Mouse (Mus musculus) spleen, adult 2 months (tissue): ENCODE results near the gene Klf2. TPM values are rescaled to one million over a fixed set of nuclear protein-coding genes. Genes with fewer than 3 reads are reported as not detected.

Experiments used
- DNase-seq, 2 experiments: peaks; one replicate each; pipeline versions ENCODE4 v3.0.0 to v3.0.0-alpha.2; 2012 to 2021; ENCODE audit warnings: low spot score in 2 of 2, low read depth in 1 of 2
- H3K27ac ChIP-seq: fragments of 200-500 bp; 2 replicates; pipeline ENCODE4 v1.5.1; 2012; ENCODE audit warnings: low read length, inconsistent platforms; ENCODE audit not compliant: insufficient read depth
- H3K27me3 ChIP-seq: fragments of 200-500 bp; 2 replicates; pipeline ENCODE4 v1.6.1; 2012; ENCODE audit warnings: mild to moderate bottlenecking, moderate library complexity, low read length, inconsistent platforms; ENCODE audit not compliant: control insufficient read depth, insufficient read depth
- H3K36me3 ChIP-seq: fragments of 200-500 bp; 2 replicates; pipeline ENCODE4 v1.6.1; 2012; ENCODE audit warnings: mild to moderate bottlenecking, low read length, inconsistent platforms; ENCODE audit not compliant: control insufficient read depth, insufficient read depth
- H3K4me1 ChIP-seq: fragments of 200-500 bp; 2 replicates; pipeline ENCODE4 v1.6.1; 2011; ENCODE audit warnings: inconsistent platforms; ENCODE audit not compliant: control insufficient read depth, insufficient read depth, insufficient read length
- H3K4me3 ChIP-seq: fragments of 200-500 bp; 2 replicates; pipeline ENCODE4 v1.5.1; 2011; ENCODE audit warnings: mild to moderate bottlenecking, inconsistent platforms; ENCODE audit not compliant: insufficient read depth, insufficient read length; ENCODE audit errors: extremely low read depth
- CTCF ChIP-seq: fragments of 200-500 bp; IDR thresholded peaks from 2 replicates; pipeline ENCODE4 v1.5.1; 2011; ENCODE audit warnings: mild to moderate bottlenecking, inconsistent platforms; ENCODE audit not compliant: insufficient read depth, insufficient read length, insufficient replicate concordance; ENCODE audit errors: extremely low read depth
- POLR2A ChIP-seq: fragments of 200-500 bp; IDR thresholded peaks from 2 replicates; pipeline ENCODE4 v1.6.1; 2011; ENCODE audit warnings: low read depth, low read length, inconsistent platforms
- WGBS: fragments of 180-500 bp; shearing (Covaris S2); methylation state at CpG from one replicate; pipeline ENCODE4 v1.1.7; 2018; 5-methylcytosine and 5-hydroxymethylcytosine counted together
- polyA plus RNA-seq: library from polyadenylated mRNA; depleted of rRNA; stranded (reverse); fragments of >200 nt; gene quantifications from 2 replicates; pipeline ENCODE4 v1.2.3, GENCODE M21; 2012

Klf2 gene
- polyA plus RNA-seq, 1 experiment = 219 TPM

DNA sequence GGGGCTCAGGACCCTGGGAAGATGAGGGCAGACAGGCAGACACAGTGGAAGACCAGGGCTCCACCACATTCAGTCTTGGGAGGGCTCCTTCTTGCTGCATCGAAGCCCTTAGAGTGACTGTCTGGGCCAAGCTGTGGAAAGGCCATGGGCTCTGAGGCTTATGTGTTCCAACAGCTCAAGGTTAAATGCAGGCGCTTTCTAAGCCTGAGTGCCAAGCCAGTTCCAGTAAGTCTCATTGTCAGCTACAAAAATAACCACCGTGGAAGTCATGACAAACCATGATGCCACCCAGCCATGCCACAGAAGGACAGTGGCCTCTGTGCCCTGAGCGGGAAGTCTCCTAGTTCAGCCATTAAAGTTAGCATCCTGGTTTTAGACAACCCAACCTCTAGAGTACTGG, 12.8 kb downstream of the Klf2 start:
- DNase-seq = no peak
- no peaks in the 10 kb centered on the region for H3K27me3 ChIP-seq
- no peak for TF ChIP-seq POLR2A
- no peak for TF ChIP-seq CTCF
- no peak overlapping the region for H3K4me3 ChIP-seq
- no peaks in the 10 kb centered on the region for H3K36me3 ChIP-seq
- peaks cover 14% of the 10 kb centered on the region; the same call in 1 of the 2 replicates for H3K4me1 ChIP-seq
- 82% methylated on average over 4 of the region's 4 CpGs for WGBS
- 0 out of 2 replicates have a peak overlapping the region, but pooled peaks have one; percentile 28 for H3K27ac ChIP-seq

DNA sequence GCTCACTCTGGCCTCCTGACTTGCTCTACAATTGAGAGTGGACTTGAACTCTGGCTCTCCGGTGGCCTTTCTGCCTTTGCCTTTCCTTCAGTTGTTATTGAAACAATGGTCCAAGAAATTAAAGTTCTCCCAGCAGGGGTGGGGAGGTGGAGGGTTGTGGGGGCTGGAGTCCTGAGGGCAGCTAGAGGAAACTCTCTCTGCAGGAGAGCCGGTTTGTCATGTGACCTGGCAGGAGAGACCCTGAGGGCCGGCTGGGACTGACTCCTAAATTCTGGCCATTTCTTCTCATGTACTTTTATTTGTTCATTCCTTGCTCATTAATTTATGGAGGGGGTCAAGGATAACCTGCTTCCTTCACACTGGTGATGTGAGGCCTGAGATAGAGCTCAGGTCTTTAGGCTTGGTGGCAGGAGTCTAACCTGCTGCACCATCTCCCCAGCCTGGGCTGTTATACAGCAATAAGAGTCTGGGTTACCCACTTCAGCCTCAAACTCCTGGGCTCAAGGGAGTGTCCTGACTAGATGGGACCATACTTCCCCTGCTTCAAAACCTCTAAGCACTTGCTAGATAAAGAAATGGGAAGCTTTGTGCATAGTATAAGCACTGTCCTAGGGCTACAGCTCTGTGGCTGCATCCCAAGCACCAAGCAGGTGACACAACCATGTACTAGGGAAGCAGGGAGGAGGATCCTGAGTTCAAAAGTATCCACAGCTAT, 14.8 kb downstream of the Klf2 start:
- Histone ChIP-seq H3K36me3 (no peaks in the 10 kb centered on the region), H3K4me3 (no peak overlapping the region), H3K27me3 (no peaks in the 10 kb centered on the region), H3K27ac (no peak overlapping the region), H3K4me1 (peaks cover 14% of the 10 kb centered on the region; the same call in 1 of the 2 replicates)
- no peak for DNase-seq
- TF ChIP-seq POLR2A (no peak), CTCF (no peak)
- WGBS = 77% methylated on average over 3 of the region's 3 CpGs

DNA sequence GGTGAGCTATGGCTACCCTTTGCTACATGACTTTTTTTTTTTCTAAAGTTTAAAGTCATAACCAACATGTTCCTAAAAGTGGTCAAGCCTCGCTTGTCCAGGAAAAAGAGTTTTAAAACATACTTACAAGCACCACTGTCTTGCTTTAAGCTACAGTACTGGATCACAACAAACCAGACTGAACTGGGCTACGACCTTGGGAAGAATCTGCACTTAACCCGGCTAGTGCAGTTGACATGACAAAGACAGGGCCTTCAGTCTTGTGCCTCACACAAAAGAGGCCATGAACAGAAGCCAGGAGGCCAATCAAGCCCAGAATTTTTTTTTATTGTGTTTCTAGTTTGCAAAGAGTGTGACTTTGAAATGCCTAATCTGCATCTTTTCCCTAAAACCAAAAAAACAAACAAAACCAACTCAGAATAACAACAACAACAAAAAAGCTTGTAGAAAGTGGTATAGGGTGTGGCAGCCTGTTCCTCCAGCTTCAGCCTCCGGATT, 15.4 kb downstream of the Klf2 start:
- WGBS = 82% methylated on average over 4 of the region's 4 CpGs
- Histone ChIP-seq H3K27ac (no peak overlapping the region), H3K4me1 (peaks cover 14% of the 10 kb centered on the region; the same call in 1 of the 2 replicates), H3K27me3 (no peaks in the 10 kb centered on the region), H3K36me3 (peaks cover 2% of the 10 kb centered on the region), H3K4me3 (no peak overlapping the region)
- TF ChIP-seq CTCF (no peak), POLR2A (no peak)
- no peak for DNase-seq

DNA sequence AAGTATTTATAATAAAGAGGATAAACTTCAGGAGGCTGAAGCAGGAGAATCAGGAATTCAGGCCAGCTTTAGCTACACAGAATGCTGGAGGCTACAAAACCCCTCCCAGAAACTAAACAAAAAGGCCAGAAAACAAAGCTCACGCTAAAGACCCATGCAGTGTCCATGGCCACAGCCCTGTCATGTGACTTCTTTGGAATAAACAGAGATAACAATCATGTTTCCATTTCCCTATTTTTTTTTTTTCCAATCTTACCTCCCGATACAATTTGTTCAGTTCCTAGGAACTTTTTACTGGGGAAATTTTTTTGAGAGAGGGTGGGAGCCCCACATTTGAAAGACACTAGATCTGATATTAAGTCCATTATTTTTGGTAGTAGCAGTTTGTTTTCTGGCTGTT, 17.4 kb downstream of the Klf2 start:
- TF ChIP-seq CTCF (no peak), POLR2A (no peak)
- Histone ChIP-seq H3K36me3 (peaks cover 12% of the 10 kb centered on the region), H3K27me3 (no peaks in the 10 kb centered on the region), H3K4me3 (no peak overlapping the region), H3K4me1 (peaks cover 2% of the 10 kb centered on the region; the same call in 1 of the 2 replicates), H3K27ac (no peak overlapping the region)
- WGBS = 87% methylated on average over 2 of the region's 2 CpGs
- DNase-seq = no peak

DNA sequence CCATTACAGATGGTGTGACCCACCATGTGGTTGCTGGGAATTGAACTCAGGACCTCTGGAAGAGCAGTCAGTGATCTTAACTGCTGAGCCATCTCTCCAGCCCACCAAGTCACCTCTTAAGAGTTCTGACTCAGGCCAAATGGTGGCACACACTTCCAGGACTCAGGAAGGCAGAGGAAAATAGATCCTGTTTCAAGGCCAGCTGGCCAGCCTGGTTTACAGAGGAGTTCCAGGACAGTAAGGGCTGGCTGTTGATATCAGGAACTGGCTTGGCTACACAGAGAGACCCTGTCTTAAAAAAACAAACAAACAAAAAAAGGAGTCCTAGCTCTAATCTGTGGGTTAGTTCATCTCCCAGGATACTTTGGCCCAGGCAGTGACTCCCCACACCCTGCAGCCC, 18.2 kb downstream of the Klf2 start:
- H3K4me1 ChIP-seq = no peaks in the 10 kb centered on the region
- no peaks in the 10 kb centered on the region for H3K27me3 ChIP-seq
- peaks cover 13% of the 10 kb centered on the region for H3K36me3 ChIP-seq
- TF ChIP-seq CTCF = no peak
- TF ChIP-seq POLR2A = no peak
- no peak overlapping the region for H3K4me3 ChIP-seq
- H3K27ac ChIP-seq = no peak overlapping the region
- no peak for DNase-seq

DNA sequence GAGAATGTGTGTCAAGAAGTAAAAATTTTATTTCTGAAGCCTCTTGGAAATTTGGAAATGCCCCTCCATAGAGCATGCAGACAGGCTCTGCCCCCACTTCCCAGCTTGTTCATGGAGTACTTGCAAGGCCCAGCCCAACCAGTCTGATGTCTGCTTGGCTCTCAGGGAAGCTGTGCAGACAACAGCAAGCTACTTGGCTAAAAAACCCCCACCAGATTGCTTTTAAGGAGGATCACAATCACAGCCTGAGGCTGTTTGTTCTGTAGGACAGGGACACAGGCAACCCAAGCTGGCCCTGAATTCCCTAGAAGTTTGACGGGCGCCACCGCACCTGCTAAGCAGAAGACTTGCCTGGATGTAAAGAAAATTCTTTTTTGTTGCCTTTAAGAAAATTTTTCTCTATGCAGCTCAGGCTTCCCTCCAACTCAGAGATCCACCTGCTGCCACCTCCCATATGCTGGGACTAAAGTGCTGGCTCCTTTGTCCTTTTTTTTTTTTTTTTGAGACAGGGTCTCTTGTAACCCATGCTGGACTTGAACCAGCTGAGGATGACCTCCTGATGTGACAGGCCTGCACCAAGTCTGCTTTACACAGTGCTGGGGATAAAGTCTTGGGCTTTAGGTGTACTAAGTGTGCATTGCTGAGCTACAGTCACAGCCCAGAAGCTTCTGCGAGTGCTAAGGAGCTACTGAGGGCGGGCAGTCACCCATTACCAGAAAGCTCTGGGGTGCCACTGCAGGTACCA, 23.9 kb downstream of the Klf2 start:
- H3K36me3 ChIP-seq = peaks cover 13% of the 10 kb centered on the region
- TF ChIP-seq POLR2A = no peak
- TF ChIP-seq CTCF = no peak
- 71% methylated on average over 5 of the region's 5 CpGs for WGBS
- peak overlapping the region; percentile 70 for H3K27ac ChIP-seq
- H3K4me1 ChIP-seq = peaks cover 25% of the 10 kb centered on the region; the same call in 1 of the 2 replicates
- H3K27me3 ChIP-seq = no peaks in the 10 kb centered on the region
- no peak for DNase-seq
- no peak overlapping the region for H3K4me3 ChIP-seq

DNA sequence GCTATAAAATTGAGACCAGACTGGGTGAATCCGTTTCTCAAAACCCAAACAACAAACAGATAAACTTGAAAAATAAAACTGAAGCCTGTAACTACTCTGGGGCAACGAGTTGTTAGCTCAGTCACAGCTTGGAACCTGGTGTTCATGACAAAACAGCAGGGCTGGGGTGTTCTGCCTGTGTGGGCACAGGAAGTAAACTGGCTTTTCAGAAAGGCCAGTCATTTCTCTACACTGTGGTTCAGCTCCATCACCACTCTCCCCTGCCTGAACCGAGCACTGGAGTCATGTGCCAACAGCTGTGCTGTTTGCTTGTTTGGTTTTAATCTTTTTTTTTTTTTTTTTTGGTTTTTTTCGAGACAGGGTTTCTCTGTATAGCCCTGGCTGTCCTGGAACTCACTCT, 24.9 kb downstream of the Klf2 start:
- TF ChIP-seq CTCF (no peak), POLR2A (no peak)
- Histone ChIP-seq H3K27ac (peak overlapping the region; percentile 70), H3K4me1 (peaks cover 35% of the 10 kb centered on the region; the same call in 1 of the 2 replicates), H3K4me3 (no peak overlapping the region), H3K36me3 (peaks cover 13% of the 10 kb centered on the region), H3K27me3 (no peaks in the 10 kb centered on the region)
- 33% methylated on average over 4 of the region's 4 CpGs for WGBS
- peak in 1 of 2 experiments; percentile 57 for DNase-seq
